Mouse (Mus musculus) embryonic facial prominence, embryonic 12.5 days (tissue): ENCODE results near the gene Nav1. TPM values are rescaled to one million over a fixed set of nuclear protein-coding genes. Genes with fewer than 3 reads are reported as not detected.

Source experiments
- ATAC-seq: fragments of 200-750 bp; cut with Nextera tagmentation; 2 replicates; pipeline ENCODE4 v1.8.0; 2017; ENCODE audit not compliant: insufficient number of reproducible peaks, insufficient read depth, low FRiP score, low TSS enrichment
- H3K27ac ChIP-seq: fragments of 300-500 bp; sonication (generic); 2 replicates; pipeline ENCODE4 v1.5.1; 2016; ENCODE audit warnings: mild to moderate bottlenecking
- H3K27me3 ChIP-seq: fragments of 300-500 bp; sonication (generic); 2 replicates; pipeline ENCODE4 v1.6.1; 2016; ENCODE audit warnings: mild to moderate bottlenecking, moderate library complexity
- H3K36me3 ChIP-seq: fragments of 300-500 bp; sonication (generic); 2 replicates; pipeline ENCODE4 v1.6.1; 2016; ENCODE audit warnings: mild to moderate bottlenecking
- H3K4me1 ChIP-seq: fragments of 300-500 bp; sonication (generic); 2 replicates; pipeline ENCODE4 v1.6.1; 2016
- H3K4me2 ChIP-seq: fragments of 300-500 bp; sonication (generic); replicated peaks from 2 replicates; pipeline ENCODE4 v1.6.1; 2016; ENCODE audit warnings: mild to moderate bottlenecking, moderate library complexity
- H3K4me3 ChIP-seq: fragments of 300-500 bp; sonication (generic); 2 replicates; pipeline ENCODE4 v1.5.1; 2016; ENCODE audit warnings: mild to moderate bottlenecking
- H3K9ac ChIP-seq: fragments of 300-500 bp; sonication (generic); 2 replicates; pipeline ENCODE4 v1.6.1; 2016; ENCODE audit warnings: mild to moderate bottlenecking, moderate library complexity
- H3K9me3 ChIP-seq: fragments of 300-500 bp; sonication (generic); 2 replicates; pipeline ENCODE4 v1.6.1; 2016; ENCODE audit warnings: mild to moderate bottlenecking, moderate library complexity
- WGBS: fragments of 180-500 bp; shearing (Covaris S2); methylation state at CpG from one replicate; pipeline ENCODE4 v1.1.7; 2016; 5-methylcytosine and 5-hydroxymethylcytosine counted together
- polyA plus RNA-seq: library from polyadenylated mRNA; unstranded; fragments of >200 nt; fragmentation: Nextera tagmentation; extraction: Ambion mirVana; gene quantifications from 2 replicates; pipeline ENCODE4 v1.2.1, GENCODE M21; 2016

The Nav1 gene
- polyA plus RNA-seq, 1 experiment from 2014 or later = 18.6 TPM

- Histone ChIP-seq H3K4me2 (no peak overlapping the region), H3K4me3 (no peak overlapping the region), H3K27ac (no peak overlapping the region), H3K9me3 (no peaks in the 10 kb centered on the region), H3K36me3 (peaks cover 40% of the 10 kb centered on the region), H3K4me1 (peaks cover 14% of the 10 kb centered on the region), H3K27me3 (no peaks in the 10 kb centered on the region), H3K9ac (no peak overlapping the region)
- ATAC-seq = no peak
- 70% methylated on average over 5 of the region's 5 CpGs for WGBS
These were observed 134.6 kb downstream of the Nav1 start for GRCm38 (mm10) chr1:135472536-135472935.

GRCm38 (mm10) chr1:135471742-135472141 lies 135.4 kb downstream of the Nav1 start:
- Histone ChIP-seq H3K27me3 (no peaks in the 10 kb centered on the region), H3K27ac (no peak overlapping the region), H3K36me3 (peaks cover 47% of the 10 kb centered on the region), H3K4me3 (no peak overlapping the region), H3K4me2 (no peak overlapping the region), H3K9ac (no peak overlapping the region), H3K4me1 (peaks cover 14% of the 10 kb centered on the region), H3K9me3 (no peaks in the 10 kb centered on the region)
- ATAC-seq = no peak
- 84% methylated on average over 5 of the region's 5 CpGs for WGBS

GRCm38 (mm10) chr1:135470546-135470945 lies 136.5 kb downstream of the Nav1 start:
- H3K9me3 ChIP-seq = no peaks in the 10 kb centered on the region
- H3K4me3 ChIP-seq = no peak overlapping the region
- no peaks in the 10 kb centered on the region for H3K27me3 ChIP-seq
- H3K9ac ChIP-seq = no peak overlapping the region
- H3K27ac ChIP-seq = no peak overlapping the region
- no peak overlapping the region for H3K4me2 ChIP-seq
- H3K4me1 ChIP-seq = peaks cover 12% of the 10 kb centered on the region
- peaks cover 59% of the 10 kb centered on the region for H3K36me3 ChIP-seq
- ATAC-seq = no peak
- 92% methylated on average over 13 of the region's 13 CpGs for WGBS

- H3K4me3 ChIP-seq = no peak overlapping the region
- ATAC-seq = no peak
- H3K4me1 ChIP-seq = peaks cover 1% of the 10 kb centered on the region; the same call in 1 of the 2 replicates
- H3K27ac ChIP-seq = no peak overlapping the region
- H3K9me3 ChIP-seq = no peaks in the 10 kb centered on the region
- peaks cover 71% of the 10 kb centered on the region for H3K36me3 ChIP-seq
- WGBS = 90% methylated on average over 5 of the region's 5 CpGs
- no peaks in the 10 kb centered on the region for H3K27me3 ChIP-seq
- H3K4me2 ChIP-seq = no peak overlapping the region
- H3K9ac ChIP-seq = no peak overlapping the region
These were observed 139.6 kb downstream of the Nav1 start for GRCm38 (mm10) chr1:135467462-135467861.

GRCm38 (mm10) chr1:135466935-135467334 lies 140.2 kb downstream of the Nav1 start:
- Histone ChIP-seq H3K9ac (no peak overlapping the region), H3K9me3 (no peaks in the 10 kb centered on the region), H3K36me3 (peaks cover 66% of the 10 kb centered on the region), H3K4me2 (no peak overlapping the region), H3K4me1 (no peaks in the 10 kb centered on the region), H3K27me3 (no peaks in the 10 kb centered on the region), H3K27ac (no peak overlapping the region), H3K4me3 (no peak overlapping the region)
- 73% methylated on average over 3 of the region's 3 CpGs for WGBS
- ATAC-seq = no peak

GRCm38 (mm10) chr1:135465734-135466133 lies 141.4 kb downstream of the Nav1 start:
- no peak overlapping the region for H3K9ac ChIP-seq
- ATAC-seq = no peak
- no peaks in the 10 kb centered on the region for H3K27me3 ChIP-seq
- H3K4me1 ChIP-seq = no peaks in the 10 kb centered on the region
- no peak overlapping the region for H3K4me2 ChIP-seq
- H3K9me3 ChIP-seq = no peaks in the 10 kb centered on the region
- H3K36me3 ChIP-seq = peaks cover 55% of the 10 kb centered on the region
- 92% methylated on average over 19 of the region's 19 CpGs for WGBS
- H3K27ac ChIP-seq = no peak overlapping the region
- H3K4me3 ChIP-seq = no peak overlapping the region

GRCm38 (mm10) chr1:135462736-135463135 lies 144.4 kb downstream of the Nav1 start:
- H3K27me3 ChIP-seq = no peaks in the 10 kb centered on the region
- H3K9ac ChIP-seq = no peak overlapping the region
- H3K4me1 ChIP-seq = no peaks in the 10 kb centered on the region
- H3K4me2 ChIP-seq = no peak overlapping the region
- H3K36me3 ChIP-seq = peaks cover 60% of the 10 kb centered on the region
- no peaks in the 10 kb centered on the region for H3K9me3 ChIP-seq
- ATAC-seq = no peak
- WGBS = 65% methylated on average over 8 of the region's 8 CpGs
- no peak overlapping the region for H3K27ac ChIP-seq
- H3K4me3 ChIP-seq = no peak overlapping the region

GRCm38 (mm10) chr1:135462304-135462703 lies 144.8 kb downstream of the Nav1 start:
- H3K4me1 ChIP-seq = no peaks in the 10 kb centered on the region
- no peak overlapping the region for H3K4me2 ChIP-seq
- H3K27ac ChIP-seq = no peak overlapping the region
- 77% methylated on average over 4 of the region's 4 CpGs for WGBS
- no peaks in the 10 kb centered on the region for H3K27me3 ChIP-seq
- H3K9ac ChIP-seq = no peak overlapping the region
- no peaks in the 10 kb centered on the region for H3K9me3 ChIP-seq
- no peak overlapping the region for H3K4me3 ChIP-seq
- no peak for ATAC-seq
- H3K36me3 ChIP-seq = peaks cover 56% of the 10 kb centered on the region

GRCm38 (mm10) chr1:135461097-135461730 lies 145.9 kb downstream of the Nav1 start:
- H3K4me3 ChIP-seq = no peak overlapping the region
- H3K4me2 ChIP-seq = no peak overlapping the region
- no peak overlapping the region for H3K9ac ChIP-seq
- 82% methylated on average over 3 of the region's 3 CpGs for WGBS
- H3K4me1 ChIP-seq = no peaks in the 10 kb centered on the region
- H3K9me3 ChIP-seq = no peaks in the 10 kb centered on the region
- 0 out of 2 replicates have a peak, but pooled peaks have one; percentile 19 for ATAC-seq
- no peaks in the 10 kb centered on the region for H3K27me3 ChIP-seq
- H3K27ac ChIP-seq = no peak overlapping the region
- H3K36me3 ChIP-seq = peaks cover 50% of the 10 kb centered on the region

GRCm38 (mm10) chr1:135460521-135460920 lies 146.6 kb downstream of the Nav1 start:
- Histone ChIP-seq H3K36me3 (peaks cover 47% of the 10 kb centered on the region), H3K27me3 (no peaks in the 10 kb centered on the region), H3K9me3 (no peaks in the 10 kb centered on the region), H3K4me3 (no peak overlapping the region), H3K27ac (0 out of 2 replicates have a peak overlapping the region, but pooled peaks have one; percentile 23), H3K4me2 (no peak overlapping the region), H3K9ac (no peak overlapping the region), H3K4me1 (no peaks in the 10 kb centered on the region)
- ATAC-seq = no peak
- WGBS = 94% methylated on average over 16 of the region's 16 CpGs

GRCm38 (mm10) chr1:135457860-135458259 lies 149.2 kb downstream of the Nav1 start:
- Histone ChIP-seq H3K9ac (no peak overlapping the region), H3K4me2 (no peak overlapping the region), H3K4me3 (no peak overlapping the region), H3K9me3 (no peaks in the 10 kb centered on the region), H3K27ac (no peak overlapping the region), H3K27me3 (no peaks in the 10 kb centered on the region), H3K36me3 (peaks cover 60% of the 10 kb centered on the region), H3K4me1 (no peaks in the 10 kb centered on the region)
- 90% methylated on average over 5 of the region's 5 CpGs for WGBS
- ATAC-seq = no peak

GRCm38 (mm10) chr1:135452259-135452658 lies 154.8 kb downstream of the Nav1 start:
- no peaks in the 10 kb centered on the region for H3K27me3 ChIP-seq
- no peak overlapping the region for H3K4me2 ChIP-seq
- H3K36me3 ChIP-seq = peaks cover 74% of the 10 kb centered on the region
- H3K4me3 ChIP-seq = no peak overlapping the region
- no peaks in the 10 kb centered on the region for H3K9me3 ChIP-seq
- 82% methylated on average over 10 of the region's 10 CpGs for WGBS
- no peaks in the 10 kb centered on the region for H3K4me1 ChIP-seq
- H3K9ac ChIP-seq = no peak overlapping the region
- no peak overlapping the region for H3K27ac ChIP-seq
- no peak for ATAC-seq
